Mouse (Mus musculus) lung, embryonic 16.5 days (tissue): Measurements from ENCODE around the gene Tgm3. TPM values are rescaled to one million over a fixed set of nuclear protein-coding genes. Genes with fewer than 3 reads are reported as not detected.

Experiments used
- ATAC-seq: fragments of 200-750 bp; cut with Nextera tagmentation; 2 replicates; pipeline ENCODE4 v1.8.0; 2017; ENCODE audit warnings: low read depth, mild to moderate bottlenecking, moderate library complexity
- H3K27ac ChIP-seq: fragments of 300-500 bp; sonication (generic); 2 replicates; pipeline ENCODE4 v1.5.1; 2014; ENCODE audit warnings: mild to moderate bottlenecking, control low read depth, low read length
- H3K27me3 ChIP-seq: fragments of 300-500 bp; sonication (generic); 2 replicates; pipeline ENCODE4 v1.6.1; 2014; ENCODE audit warnings: low read depth, low read length, mixed read lengths; ENCODE audit not compliant: control insufficient read depth, insufficient read depth
- H3K36me3 ChIP-seq: fragments of 300-500 bp; sonication (generic); 2 replicates; pipeline ENCODE4 v1.6.1; 2014; ENCODE audit warnings: low read length; ENCODE audit not compliant: control insufficient read depth, insufficient read depth
- H3K4me1 ChIP-seq: fragments of 300-500 bp; sonication (generic); replicated peaks from 2 replicates; pipeline ENCODE4 v1.6.1; 2014; ENCODE audit warnings: low read length, mixed read lengths; ENCODE audit not compliant: control insufficient read depth, insufficient read depth
- H3K4me2 ChIP-seq: fragments of 300-500 bp; sonication (generic); 2 replicates; pipeline ENCODE4 v1.6.1; 2014; ENCODE audit warnings: low read depth, low read length, control low read depth
- H3K4me3 ChIP-seq: fragments of 300-500 bp; sonication (generic); 2 replicates; pipeline ENCODE4 v1.5.1; 2014; ENCODE audit warnings: mild to moderate bottlenecking, low read length, control low read depth
- H3K9ac ChIP-seq: fragments of 300-500 bp; sonication (generic); 2 replicates; pipeline ENCODE4 v1.6.1; 2014; ENCODE audit warnings: low read length, control low read depth
- H3K9me3 ChIP-seq: fragments of 300-500 bp; sonication (generic); 2 replicates; pipeline ENCODE4 v1.6.1; 2016; ENCODE audit warnings: low read length; ENCODE audit not compliant: control insufficient read depth
- WGBS: fragments of 180-500 bp; shearing (Covaris S2); extraction: QIAGEN DNeasy Blood & Tissue Kit; methylation state at CpG from one replicate; pipeline ENCODE4 v1.1.7; 2014; 5-methylcytosine and 5-hydroxymethylcytosine counted together
- polyA plus RNA-seq: library from polyadenylated mRNA; unstranded; fragments of >200 nt; fragmentation: Nextera tagmentation; extraction: Ambion mirVana; gene quantifications from 2 replicates; pipeline ENCODE4 v1.2.1, GENCODE M21; 2015

Gene Tgm3
- polyA plus RNA-seq, 1 experiment from 2014 or later, result not detected

DNA sequence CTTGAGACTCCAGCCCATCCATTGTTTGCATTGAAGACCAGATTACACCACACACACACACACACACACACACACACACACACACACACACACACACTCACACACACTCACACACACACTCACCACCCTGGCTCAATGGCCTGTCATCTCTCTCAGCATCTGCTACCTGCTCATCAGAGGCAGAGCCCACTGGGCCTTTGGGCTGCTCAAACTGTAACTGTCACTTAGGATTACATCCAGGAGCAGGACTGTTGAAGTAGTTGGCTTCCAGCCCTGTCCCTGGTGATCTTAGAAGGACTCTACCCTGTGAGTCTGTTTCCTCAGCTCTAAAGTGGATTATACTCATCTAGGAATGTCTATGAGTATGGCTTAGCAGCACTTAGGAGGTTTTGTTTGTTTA, 1.5 kb downstream of the Tgm3 start:
- no peak overlapping the region for H3K4me2 ChIP-seq
- no peaks in the 10 kb centered on the region for H3K4me1 ChIP-seq
- H3K4me3 ChIP-seq, result no peak overlapping the region
- no peak for ATAC-seq
- no peaks in the 10 kb centered on the region for H3K9me3 ChIP-seq
- H3K27me3 ChIP-seq, result no peaks in the 10 kb centered on the region
- H3K9ac ChIP-seq, result no peak overlapping the region
- H3K36me3 ChIP-seq, result no peaks in the 10 kb centered on the region
- no peak overlapping the region for H3K27ac ChIP-seq

DNA sequence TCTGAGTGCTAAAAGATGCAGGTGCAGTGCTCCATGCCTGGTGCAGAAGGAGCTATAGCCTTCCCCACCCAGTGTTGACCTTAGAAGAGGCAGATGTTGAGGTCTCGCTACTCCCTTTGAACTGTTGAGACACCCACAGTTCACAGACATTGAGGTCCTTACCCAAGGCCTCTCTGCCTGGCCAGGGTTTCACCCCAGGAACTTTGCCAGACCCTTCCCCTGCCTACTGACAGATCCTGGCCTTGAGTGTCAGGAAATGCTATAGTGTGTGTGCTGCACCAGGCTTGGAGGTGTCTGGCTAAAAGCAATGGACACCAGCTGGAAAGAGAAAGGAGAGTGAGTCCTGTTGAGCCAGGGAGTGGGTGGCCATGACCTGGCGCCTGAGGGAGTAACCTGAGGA, 3.0 kb downstream of the Tgm3 start:
- 77% methylated on average over 2 of the region's 2 CpGs for WGBS
- Histone ChIP-seq H3K4me1 (no peaks in the 10 kb centered on the region), H3K9ac (no peak overlapping the region), H3K4me3 (no peak overlapping the region), H3K27me3 (no peaks in the 10 kb centered on the region), H3K36me3 (no peaks in the 10 kb centered on the region), H3K4me2 (no peak overlapping the region), H3K9me3 (no peaks in the 10 kb centered on the region), H3K27ac (no peak overlapping the region)
- ATAC-seq, result no peak

DNA sequence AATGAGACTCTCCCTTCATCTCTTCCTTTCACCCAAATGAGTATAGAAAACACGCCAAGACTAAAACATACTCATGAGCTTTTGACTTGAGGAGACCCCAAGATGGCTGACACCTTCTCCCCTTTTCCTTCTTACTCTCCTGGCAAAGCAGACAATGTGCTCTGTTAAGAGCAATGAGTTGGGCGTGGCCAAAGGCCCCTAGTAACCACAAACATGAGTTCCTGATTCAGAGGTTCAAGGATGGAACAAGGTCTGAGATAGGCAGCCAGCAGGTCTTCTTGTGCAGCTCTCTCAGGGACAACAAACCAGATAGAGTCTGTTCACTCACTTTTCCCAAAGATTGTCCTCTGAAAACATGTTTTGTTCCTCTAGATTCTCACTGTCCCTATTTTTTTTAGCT, 5.9 kb downstream of the Tgm3 start:
- no peaks in the 10 kb centered on the region for H3K27me3 ChIP-seq
- ATAC-seq, result no peak
- WGBS, result 57% methylated on average over 2 of the region's 2 CpGs

DNA sequence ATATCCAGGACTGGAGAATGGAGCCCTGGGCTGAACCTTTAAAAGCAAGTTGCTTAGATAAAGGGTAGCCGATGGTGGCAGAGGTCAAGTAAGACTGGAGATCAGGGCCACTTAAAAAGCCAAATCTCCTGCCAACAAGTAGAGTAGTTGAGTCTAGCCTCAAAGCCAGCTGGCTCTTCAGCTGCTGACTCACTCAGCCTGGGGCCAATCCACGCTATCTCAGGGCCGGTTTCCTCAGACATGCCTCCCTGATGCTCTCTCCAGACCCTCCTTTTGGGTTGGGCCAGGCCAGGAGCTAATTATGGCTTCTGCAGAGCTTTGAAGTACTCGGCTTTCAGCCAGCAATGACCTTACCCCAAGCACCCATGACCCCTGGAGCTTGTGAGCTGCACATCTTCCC, 15.7 kb downstream of the Tgm3 start:
- no peaks in the 10 kb centered on the region for H3K9me3 ChIP-seq
- no peak overlapping the region for H3K4me2 ChIP-seq
- H3K4me1 ChIP-seq, result no peaks in the 10 kb centered on the region
- H3K9ac ChIP-seq, result no peak overlapping the region
- no peak overlapping the region for H3K27ac ChIP-seq
- no peaks in the 10 kb centered on the region for H3K27me3 ChIP-seq
- H3K36me3 ChIP-seq, result no peaks in the 10 kb centered on the region
- no peak for ATAC-seq
- H3K4me3 ChIP-seq, result no peak overlapping the region
- 63% methylated on average over 4 of the region's 4 CpGs for WGBS

More for the DNA sequence above, 5.9 kb downstream of the Tgm3 start:
- H3K27ac ChIP-seq, result no peak overlapping the region
- no peak overlapping the region for H3K4me2 ChIP-seq
- no peaks in the 10 kb centered on the region for H3K36me3 ChIP-seq
- no peak overlapping the region for H3K4me3 ChIP-seq
- no peaks in the 10 kb centered on the region for H3K4me1 ChIP-seq
- no peaks in the 10 kb centered on the region for H3K9me3 ChIP-seq
- H3K9ac ChIP-seq, result no peak overlapping the region

DNA sequence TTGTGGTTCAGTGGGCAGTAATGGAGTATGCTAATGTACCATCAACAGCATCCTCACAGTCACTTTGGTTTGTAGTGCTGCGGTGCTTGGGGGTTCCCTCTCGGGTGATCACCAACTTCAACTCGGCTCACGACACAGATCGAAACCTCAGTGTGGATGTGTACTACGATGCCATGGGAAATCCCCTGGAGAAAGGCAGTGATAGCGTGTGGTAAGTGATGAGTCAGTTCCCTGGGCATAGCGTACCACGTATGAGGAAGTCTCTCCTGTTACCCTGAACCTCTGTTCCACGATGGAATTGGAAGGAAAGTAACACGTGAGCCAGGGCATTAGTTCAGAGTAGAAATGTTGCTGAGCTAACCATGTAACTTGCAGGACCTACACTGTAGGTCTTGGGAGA, 17.7 kb downstream of the Tgm3 start:
- Histone ChIP-seq H3K36me3 (no peaks in the 10 kb centered on the region), H3K9ac (no peak overlapping the region), H3K4me1 (no peaks in the 10 kb centered on the region), H3K9me3 (no peaks in the 10 kb centered on the region), H3K27ac (no peak overlapping the region), H3K4me3 (no peak overlapping the region), H3K27me3 (no peaks in the 10 kb centered on the region), H3K4me2 (no peak overlapping the region)
- WGBS, result 86% methylated on average over 11 of the region's 11 CpGs
- ATAC-seq, result no peak

DNA sequence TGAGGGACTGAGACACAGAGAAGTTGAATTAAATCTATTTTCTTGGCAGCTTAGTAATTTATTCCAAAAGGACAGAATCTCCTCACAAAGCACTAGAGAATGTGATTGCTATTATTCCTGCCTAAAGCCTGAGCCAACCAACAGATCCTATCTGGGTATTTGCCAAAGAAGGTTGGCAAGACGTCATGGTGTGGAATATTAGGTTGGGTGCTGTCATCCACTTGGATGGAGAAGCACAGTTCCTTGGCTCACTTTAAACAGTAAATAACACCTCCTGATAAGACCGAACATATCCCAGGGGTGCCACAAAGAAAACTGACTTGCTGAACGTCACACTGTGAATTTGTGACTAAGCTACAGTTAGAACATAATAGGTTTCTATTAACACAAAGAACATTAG, 20.5 kb downstream of the Tgm3 start:
- no peaks in the 10 kb centered on the region for H3K36me3 ChIP-seq
- H3K9me3 ChIP-seq, result no peaks in the 10 kb centered on the region
- H3K27ac ChIP-seq, result no peak overlapping the region
- H3K4me1 ChIP-seq, result no peaks in the 10 kb centered on the region
- ATAC-seq, result no peak
- H3K9ac ChIP-seq, result no peak overlapping the region
- WGBS, result 23% methylated on average over 3 of the region's 3 CpGs
- H3K4me2 ChIP-seq, result no peak overlapping the region
- no peak overlapping the region for H3K4me3 ChIP-seq
- no peaks in the 10 kb centered on the region for H3K27me3 ChIP-seq

DNA sequence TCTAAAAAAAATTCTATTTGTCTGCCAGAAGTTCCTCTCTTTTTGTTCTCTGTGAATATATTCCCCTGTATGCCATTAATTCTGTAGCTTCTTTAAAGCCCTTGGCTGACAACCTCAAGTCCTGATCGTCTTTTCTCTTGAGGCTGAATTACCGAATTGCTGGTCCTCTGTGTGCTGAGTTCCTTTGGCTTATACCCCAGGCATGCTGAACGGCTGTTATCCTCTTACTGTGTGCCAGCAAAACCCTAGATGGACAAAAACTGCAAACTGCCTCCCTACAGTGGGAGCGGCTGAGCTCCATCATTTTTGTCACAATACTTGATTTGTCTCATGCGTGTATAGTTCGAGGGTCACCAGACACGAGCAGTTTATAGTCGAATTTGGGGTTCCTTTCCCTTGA, 24.7 kb downstream of the Tgm3 start:
- 62% methylated on average over 8 of the region's 8 CpGs for WGBS
- no peak overlapping the region for H3K9ac ChIP-seq

DNA sequence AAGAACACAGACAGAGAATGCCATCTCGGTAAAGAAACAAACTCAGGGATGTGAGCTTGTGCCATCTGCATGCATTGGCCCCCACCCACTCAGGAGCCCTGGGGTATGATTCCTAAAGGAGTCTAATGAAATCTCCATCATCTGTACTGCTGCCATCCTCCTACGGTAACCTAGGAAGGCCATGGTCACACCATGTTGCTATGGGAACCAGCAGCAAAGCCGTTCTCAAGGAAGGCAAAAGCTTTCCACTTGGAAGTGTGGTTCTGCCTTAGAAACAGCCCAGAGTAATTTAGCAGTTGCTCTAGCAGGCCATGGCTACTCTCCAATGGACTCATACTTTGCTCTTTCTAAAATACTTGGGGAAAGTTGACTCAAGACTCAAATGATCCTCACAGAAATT, 26.8 kb downstream of the Tgm3 start:
- no peaks in the 10 kb centered on the region for H3K27me3 ChIP-seq
- H3K27ac ChIP-seq, result no peak overlapping the region
- H3K9ac ChIP-seq, result no peak overlapping the region
- H3K4me1 ChIP-seq, result no peaks in the 10 kb centered on the region
- 57% methylated on average over 3 of the region's 3 CpGs for WGBS
- H3K9me3 ChIP-seq, result no peaks in the 10 kb centered on the region
- H3K4me3 ChIP-seq, result no peak overlapping the region
- ATAC-seq, result no peak
- no peak overlapping the region for H3K4me2 ChIP-seq
- no peaks in the 10 kb centered on the region for H3K36me3 ChIP-seq

More for the DNA sequence above, 24.7 kb downstream of the Tgm3 start:
- Histone ChIP-seq H3K9me3 (no peaks in the 10 kb centered on the region), H3K4me3 (no peak overlapping the region), H3K27me3 (no peaks in the 10 kb centered on the region), H3K27ac (no peak overlapping the region), H3K4me2 (no peak overlapping the region), H3K36me3 (no peaks in the 10 kb centered on the region), H3K4me1 (no peaks in the 10 kb centered on the region)
- no peak for ATAC-seq

DNA sequence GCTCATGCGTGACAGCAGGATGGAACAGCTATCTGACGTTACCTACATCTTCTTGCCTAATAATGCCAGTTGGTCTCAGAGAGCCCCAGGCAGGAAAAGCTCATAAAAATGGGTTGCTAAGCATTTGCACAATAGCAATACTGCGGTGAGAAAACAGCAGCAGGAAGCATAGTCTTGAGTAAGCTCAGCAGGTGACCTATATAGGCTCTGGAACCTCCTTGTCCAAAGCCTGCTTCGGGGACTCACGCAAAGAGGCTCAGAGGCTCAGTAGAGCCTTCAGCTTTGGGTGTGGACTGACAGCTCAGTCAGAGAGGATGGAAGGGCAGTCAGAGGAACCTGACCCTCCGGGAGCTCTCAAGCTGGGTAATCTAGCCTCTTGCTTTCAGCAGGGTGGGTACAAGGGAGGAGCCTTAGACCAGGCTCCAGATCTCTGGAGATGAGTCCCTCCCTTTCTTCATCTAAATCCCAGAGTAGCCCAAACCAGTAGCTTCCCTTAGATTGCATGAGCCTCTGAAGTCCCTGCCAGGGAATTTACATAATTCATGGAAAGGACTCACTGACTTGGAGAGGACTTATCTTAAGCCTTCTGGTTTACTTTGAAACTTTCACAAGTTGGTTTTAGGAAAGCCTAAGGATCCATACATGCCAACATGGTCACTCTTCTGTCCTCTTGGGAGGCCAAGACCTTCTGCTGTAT, 28.2 kb downstream of the Tgm3 start:
- Histone ChIP-seq H3K4me2 (no peak overlapping the region), H3K9me3 (no peaks in the 10 kb centered on the region), H3K27me3 (no peaks in the 10 kb centered on the region), H3K36me3 (no peaks in the 10 kb centered on the region), H3K4me3 (no peak overlapping the region), H3K9ac (no peak overlapping the region), H3K4me1 (no peaks in the 10 kb centered on the region), H3K27ac (no peak overlapping the region)
- 78% methylated on average over 6 of the region's 6 CpGs for WGBS
- no peak for ATAC-seq

DNA sequence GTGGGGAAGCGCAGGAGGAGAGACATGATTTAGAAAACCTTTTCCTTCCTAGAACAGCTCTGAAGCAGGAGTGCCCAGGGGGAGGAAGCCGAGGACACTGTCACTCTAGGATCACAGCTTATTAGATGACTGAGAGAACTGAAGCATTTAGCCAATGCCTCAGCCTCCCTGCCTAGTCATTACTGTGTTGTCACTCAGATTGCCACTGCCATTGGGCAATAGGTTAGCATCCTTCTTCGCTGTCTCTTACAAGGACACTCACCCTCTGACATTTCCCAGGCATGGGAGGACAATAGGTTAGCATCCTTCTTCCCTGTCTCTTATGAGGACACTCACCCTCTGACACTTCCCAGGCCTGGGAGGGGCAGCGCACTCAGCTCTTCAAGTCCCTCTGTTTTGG, 31.7 kb downstream of the Tgm3 start:
- ATAC-seq, result no peak
- Histone ChIP-seq H3K4me2 (no peak overlapping the region), H3K27ac (no peak overlapping the region), H3K27me3 (no peaks in the 10 kb centered on the region), H3K9me3 (no peaks in the 10 kb centered on the region), H3K36me3 (no peaks in the 10 kb centered on the region), H3K9ac (no peak overlapping the region), H3K4me1 (no peaks in the 10 kb centered on the region), H3K4me3 (no peak overlapping the region)
- 76% methylated on average over 4 of the region's 4 CpGs for WGBS
